Mouse (Mus musculus) MEL (cell line): ENCODE data around the gene Adra2a. TPM values are rescaled to one million over a fixed set of nuclear protein-coding genes. Genes with fewer than 3 reads are reported as not detected.

ENCODE experiments used
- DNase-seq: peaks from one replicate; pipeline ENCODE4 v3.0.0; 2011; ENCODE audit warnings: low read depth, low spot score
- H3K27ac ChIP-seq: 2 replicates; pipeline ENCODE4 v1.5.1; 2012; ENCODE audit warnings: low read depth, mild to moderate bottlenecking, control low read depth, low read length, moderate library complexity; ENCODE audit not compliant: control insufficient read depth
- H3K27me3 ChIP-seq, 2 experiments: fragments of 150-350 bp in 1 of 2; sonication (generic) in 1 of 2; 2 replicates each; pipeline ENCODE4 v1.6.1; 2012; ENCODE audit warnings: low read length in 2 of 2, mild to moderate bottlenecking in 2 of 2, improper control_type of control experiment in 1 of 2, moderate library complexity in 1 of 2; ENCODE audit not compliant: insufficient read depth in 2 of 2, control insufficient read depth in 1 of 2
- H3K36me3 ChIP-seq, 2 experiments: 2 replicates each; pipeline ENCODE4 v1.6.1; 2012 to 2014; ENCODE audit warnings: low read length in 2 of 2, improper control_type of control experiment in 1 of 2, inconsistent platforms in 1 of 2, mild to moderate bottlenecking in 1 of 2; ENCODE audit not compliant: insufficient read depth in 2 of 2, control insufficient read depth in 1 of 2
- H3K4me1 ChIP-seq, 2 experiments: fragments of 150-350 bp in 1 of 2; sonication (generic) in 1 of 2; 2 replicates each; pipeline ENCODE4 v1.6.1; 2012; ENCODE audit warnings: low read length in 2 of 2, improper control_type of control experiment in 1 of 2, mild to moderate bottlenecking in 1 of 2; ENCODE audit not compliant: insufficient read depth in 2 of 2, control insufficient read depth in 1 of 2
- H3K4me3 ChIP-seq, 2 experiments: fragments of 150-350 bp in 1 of 2; sonication (generic) in 1 of 2; 2 replicates each; pipeline ENCODE4 v1.5.1; 2012; ENCODE audit warnings: low read depth in 2 of 2, low read length in 2 of 2, mild to moderate bottlenecking in 2 of 2, moderate library complexity in 2 of 2, control low read depth in 1 of 2, improper control_type of control experiment in 1 of 2; ENCODE audit not compliant: control insufficient read depth in 1 of 2, insufficient read depth in 1 of 2
- H3K79me2 ChIP-seq: 2 replicates; pipeline ENCODE4 v1.6.1; 2012; ENCODE audit warnings: mild to moderate bottlenecking, low read length, moderate library complexity; ENCODE audit not compliant: control insufficient read depth, poor library complexity, insufficient read depth
- H3K9ac ChIP-seq: 2 replicates; pipeline ENCODE4 v1.6.1; 2012; ENCODE audit warnings: low read depth, mild to moderate bottlenecking, control low read depth, low read length, moderate library complexity; ENCODE audit not compliant: control insufficient read depth, poor library complexity, severe bottlenecking
- H3K9me3 ChIP-seq: fragments of 150-350 bp; sonication (generic); replicated peaks from 2 replicates; pipeline ENCODE4 v1.6.1; 2012; ENCODE audit warnings: mild to moderate bottlenecking, low read length, improper control_type of control experiment, moderate library complexity; ENCODE audit not compliant: insufficient read depth
- BHLHE40 ChIP-seq: IDR thresholded peaks from 2 replicates; pipeline ENCODE4 v1.6.1; 2012; ENCODE audit warnings: low read depth, mild to moderate bottlenecking, inconsistent platforms, low read length, improper control_type of control experiment, borderline replicate concordance
- CHD2 ChIP-seq: IDR thresholded peaks from 2 replicates; pipeline ENCODE4 v1.6.1; 2011; ENCODE audit warnings: low read length, improper control_type of control experiment
- CTCF ChIP-seq, 3 experiments: IDR thresholded peaks in 2 of 3; conservative IDR thresholded peaks in 1 of 3; 2 replicates each; pipeline ENCODE4 v1.5.1; 2011 to 2012; ENCODE audit warnings: low read length in 3 of 3, low read depth in 2 of 3, mild to moderate bottlenecking in 2 of 3, improper control_type of control experiment in 1 of 3, inconsistent platforms in 1 of 3, mixed read lengths in 1 of 3, moderate library complexity in 1 of 3; ENCODE audit not compliant: control insufficient read depth in 1 of 3, insufficient read depth in 1 of 3, poor library complexity in 1 of 3, severe bottlenecking in 1 of 3
- GATA1 ChIP-seq: IDR thresholded peaks from 2 replicates; pipeline ENCODE4 v1.6.1; 2011; ENCODE audit warnings: low read depth, low read length, improper control_type of control experiment
- HCFC1 ChIP-seq: IDR thresholded peaks from 2 replicates; pipeline ENCODE4 v1.6.1; 2012; ENCODE audit warnings: low read depth, mild to moderate bottlenecking, inconsistent platforms, low read length, improper control_type of control experiment, moderate library complexity
- KAT2A ChIP-seq: conservative IDR thresholded peaks from 2 replicates; pipeline ENCODE4 v1.6.1; 2012; ENCODE audit warnings: low read depth, low read length, improper control_type of control experiment, inconsistent platforms
- MYB ChIP-seq: IDR thresholded peaks from 2 replicates; pipeline ENCODE4 v1.6.1; 2011; ENCODE audit warnings: mild to moderate bottlenecking, low read depth, low read length, improper control_type of control experiment
- NELFE ChIP-seq: IDR thresholded peaks from 2 replicates; pipeline ENCODE4 v1.6.1; 2011; ENCODE audit warnings: low read depth, low read length, improper control_type of control experiment
- NRF1 ChIP-seq: IDR thresholded peaks from 2 replicates; pipeline ENCODE4 v1.6.1; 2014; ENCODE audit warnings: low read depth, mild to moderate bottlenecking, inconsistent platforms, low read length, improper control_type of control experiment, moderate library complexity; ENCODE audit not compliant: poor library complexity, insufficient read depth, severe bottlenecking
- POLR2A ChIP-seq, 2 experiments: IDR thresholded peaks; 2 replicates each; pipeline ENCODE4 v1.6.1; 2011 to 2012; ENCODE audit warnings: low read length in 2 of 2, mild to moderate bottlenecking in 2 of 2, control low read depth in 1 of 2, improper control_type of control experiment in 1 of 2, low read depth in 1 of 2, moderate library complexity in 1 of 2; ENCODE audit not compliant: control insufficient read depth in 1 of 2, insufficient read depth in 1 of 2, poor library complexity in 1 of 2
- POLR2AphosphoS2 ChIP-seq: IDR thresholded peaks from 2 replicates; pipeline ENCODE4 v1.6.1; 2011; ENCODE audit warnings: low read length, improper control_type of control experiment
- POLR2AphosphoS5 ChIP-seq: IDR thresholded peaks from 2 replicates; pipeline ENCODE4 v1.6.1; 2012; ENCODE audit warnings: low read depth, borderline replicate concordance, mild to moderate bottlenecking, inconsistent platforms, low read length, moderate library complexity, mixed read lengths
- SMC3 ChIP-seq: IDR thresholded peaks from 2 replicates; pipeline ENCODE4 v1.6.1; 2011; ENCODE audit warnings: low read depth, low read length, improper control_type of control experiment
- TAL1 ChIP-seq: IDR thresholded peaks from 2 replicates; pipeline ENCODE4 v1.6.1; 2012; ENCODE audit warnings: mild to moderate bottlenecking, inconsistent platforms, low read length, moderate library complexity, mixed read lengths
- TBP ChIP-seq: IDR thresholded peaks from 2 replicates; pipeline ENCODE4 v1.8.0; 2011; ENCODE audit warnings: low read depth, low read length, improper control_type of control experiment
- TCF12 ChIP-seq: IDR thresholded peaks from 2 replicates; pipeline ENCODE4 v1.6.1; 2014; ENCODE audit warnings: low read depth, mild to moderate bottlenecking, inconsistent platforms, low read length, improper control_type of control experiment, moderate library complexity
- ZMIZ1 ChIP-seq: IDR thresholded peaks from 2 replicates; pipeline ENCODE4 v1.6.1; 2012; ENCODE audit warnings: low read depth, mild to moderate bottlenecking, inconsistent platforms, low read length, improper control_type of control experiment, moderate library complexity
- polyA plus RNA-seq, 2 experiments: library from polyadenylated mRNA; stranded (reverse) in 1 of 2; unstranded in 1 of 2; fragments of >175 nt in 1 of 2; fragments of >200 nt in 1 of 2; gene quantifications; 2 replicates each; pipeline versions ENCODE4 v1.2.1 to v1.2.4; 2012; ENCODE audit warnings: low replicate concordance in 2 of 2, low read depth in 1 of 2; ENCODE audit not compliant: insufficient read length in 2 of 2, insufficient read depth in 1 of 2, missing spikeins in 1 of 2
- total RNA-seq: library from RNA; depleted of rRNA; stranded (reverse); fragments of 300-350 nt; gene quantifications from 2 replicates; pipeline ENCODE4 v1.2.3, GENCODE M21; 2012; rRNA removed

Adra2a gene
- total and polyA plus RNA-seq, 3 experiments: 0.58 to 2.7 TPM; not detected in 1

DNA sequence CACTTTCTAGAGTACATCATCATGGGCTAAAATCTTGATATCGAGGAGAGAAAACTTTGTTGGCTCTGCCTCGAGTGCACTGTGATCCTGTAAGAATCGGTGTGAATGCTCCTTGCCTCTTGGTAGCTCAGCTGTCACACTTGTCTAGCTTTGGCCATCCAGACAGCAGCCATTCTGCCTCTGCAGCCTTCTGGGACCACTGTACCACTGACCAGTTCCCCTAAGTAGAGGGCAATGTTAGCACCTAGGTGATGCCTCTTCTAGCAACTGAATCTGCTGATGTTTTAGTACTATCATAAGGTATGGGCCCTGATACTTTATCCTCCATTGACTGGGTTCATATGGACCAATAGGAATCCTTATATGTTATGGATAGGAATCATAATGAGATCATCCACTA, 54.4 kb downstream of the Adra2a start:
- no peak for DNase-seq
- H3K36me3 ChIP-seq: peaks cover 0 to 3% of the 10 kb centered on the region in 2 experiments; a peak in 1 of 4 replicates
- H3K9me3 ChIP-seq: no peaks in the 10 kb centered on the region
- TF ChIP-seq ZMIZ1 (no peak), BHLHE40 (no peak), GATA1 (no peak), MYB (no peak), NRF1 (no peak), POLR2AphosphoS5 (no peak), NELFE (no peak), TAL1 (no peak), KAT2A (no peak), HCFC1 (no peak), CHD2 (no peak), SMC3 (no peak), CTCF (IDR thresholded peaks at IDR 0.05 in 2 of 3, conservative IDR thresholded peaks at IDR 0.05 in 1 of 3; ENCODE audit: control insufficient read depth in 1 of 3, insufficient read depth in 1 of 3, low read depth in 2 of 3, low read length in 3 of 3, poor library complexity in 1 of 3, severe bottlenecking in 1 of 3) (no peak), TCF12 (no peak), POLR2A (IDR thresholded peaks at IDR 0.05; ENCODE audit: control insufficient read depth in 1 of 2, insufficient read depth in 1 of 2, low read depth in 1 of 2, low read length in 2 of 2, poor library complexity in 1 of 2) (no peak), TBP (no peak), POLR2AphosphoS2 (no peak)
- H3K9ac ChIP-seq: no peak overlapping the region
- no peak overlapping the region for H3K27ac ChIP-seq
- H3K4me3 ChIP-seq: no peak overlapping the region
- peaks cover 0 to 5% of the 10 kb centered on the region in 2 experiments; a peak in 1 of 4 replicates for H3K4me1 ChIP-seq
- no peaks in the 10 kb centered on the region for H3K27me3 ChIP-seq
- H3K79me2 ChIP-seq: no peaks in the 10 kb centered on the region

Other genes with a start within 250 kb of the Adra2a start
- gene Pdcd4, start 151.9 kb upstream of the Adra2a start, total RNA-seq: 19.7 and 30.0 TPM in 2 replicates
- 10 to 100 TPM in 1 of 2 experiments, not detected in 1; 37.6 TPM for gene Pdcd4, start 151.9 kb upstream of the Adra2a start, polyA plus RNA-seq
- 33.4 and 37.0 TPM in 2 replicates for gene Shoc2, start 99.8 kb upstream of the Adra2a start, total RNA-seq
- gene Shoc2, start 99.8 kb upstream of the Adra2a start, polyA plus RNA-seq: 10 to 100 TPM in 1 of 2 experiments, not detected in 1; 55.6 TPM
- 71.3 and 81.9 TPM in 2 replicates for gene Bbip1, start 99.5 kb upstream of the Adra2a start, total RNA-seq
- gene Bbip1, start 99.5 kb upstream of the Adra2a start, polyA plus RNA-seq: 10 to 100 TPM in 1 of 2 experiments, not detected in 1; 75.9 TPM